Mouse (Mus musculus) lung, adult 18-20 months (tissue): ENCODE results near the gene Capn11.
A peak's percentile ranks its signal among the peaks of the same experiment; 100 is the strongest.

Source experiments
- DNase-seq, 2 experiments: peaks; one replicate each; pipeline ENCODE4 v3.0.0; 2022; ENCODE audit warnings: mixed read lengths in 2 of 2

The Capn11 gene

DNA sequence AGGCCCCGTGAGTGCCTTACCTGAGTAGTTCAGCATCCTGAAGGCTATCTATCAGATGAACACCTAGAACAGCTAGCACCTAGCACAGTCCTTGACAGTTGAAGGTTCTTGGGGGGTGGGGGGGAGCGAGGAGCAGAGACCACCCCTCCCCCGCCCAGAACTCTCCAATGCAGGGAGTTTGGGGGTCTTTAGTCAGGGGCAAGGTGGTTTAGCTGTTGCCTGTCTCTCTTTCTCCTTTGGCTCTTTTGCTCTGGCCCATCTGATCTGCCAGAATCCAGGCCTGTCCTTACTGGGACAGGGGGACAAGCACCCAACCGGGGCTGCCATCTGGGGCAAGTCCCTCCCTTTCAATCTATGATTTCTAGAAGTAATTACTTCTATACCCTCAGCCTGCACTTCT is at the start of gene Capn11:
Gene Capn11 (minus strand): TSS at position 101 of the 400 bp plus-strand sequence.
- DNase-seq = no peak

DNA sequence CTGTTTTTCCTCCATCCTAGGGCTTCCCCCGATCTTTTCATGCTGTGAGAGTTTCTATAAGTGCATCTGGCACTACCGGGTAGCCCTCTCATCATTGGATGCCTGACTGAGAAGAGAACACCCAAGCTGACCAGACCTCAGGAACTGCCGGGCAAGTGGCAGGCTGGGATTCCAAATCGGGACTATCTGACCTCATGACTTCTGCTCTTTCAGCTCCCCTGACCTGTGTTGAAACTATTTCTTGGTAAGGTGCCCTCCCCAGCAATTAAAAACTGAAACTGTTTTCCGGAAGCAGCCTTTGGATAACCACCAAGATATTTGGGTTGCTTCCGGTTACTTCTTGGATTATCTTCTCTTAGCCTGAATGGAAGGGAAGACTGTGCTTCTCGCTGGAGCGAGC is 49.1 kb upstream of the Capn11 start:
- no peak for DNase-seq

DNA sequence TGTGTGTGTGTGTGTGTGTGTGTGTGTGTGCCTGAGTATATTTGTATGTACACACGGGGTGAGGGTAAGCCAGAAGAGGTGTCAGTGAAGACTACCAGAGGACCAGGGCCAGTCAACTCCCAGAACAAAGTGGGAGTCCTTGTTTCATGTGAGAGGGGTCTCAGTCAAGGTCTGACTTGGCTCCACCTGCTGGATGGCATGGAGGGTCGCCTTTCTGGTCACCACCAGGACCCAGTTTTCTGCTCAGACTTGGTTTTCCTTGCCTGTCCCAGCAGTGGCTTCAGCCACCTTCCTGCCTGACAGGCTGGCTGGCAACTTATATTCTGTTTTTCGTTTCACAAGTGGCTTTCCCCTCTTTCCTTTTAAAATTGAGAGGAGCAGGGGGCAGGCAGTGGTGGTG is 48.3 kb upstream of the Capn11 start:
- DNase-seq = no peak

DNA sequence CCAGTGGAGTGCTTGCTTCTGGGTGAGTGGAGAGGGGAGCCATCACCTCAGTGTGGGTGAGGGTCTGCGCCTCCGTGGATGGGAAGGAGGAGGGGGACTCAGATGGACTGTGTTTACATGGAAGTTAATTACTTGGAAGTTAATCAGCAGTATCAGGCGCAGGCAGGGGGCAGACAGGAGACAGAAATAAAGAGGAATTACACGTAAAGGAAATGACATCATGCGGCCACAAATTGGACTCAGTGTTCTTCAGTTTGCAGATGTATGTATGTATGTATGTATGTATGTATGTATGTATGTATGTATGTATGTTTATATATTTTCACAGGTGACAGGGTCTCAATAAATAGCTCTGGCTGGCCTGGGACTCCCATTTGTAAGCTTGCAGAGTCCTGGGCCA is 47.7 kb upstream of the Capn11 start:
- DNase-seq = no peak

DNA sequence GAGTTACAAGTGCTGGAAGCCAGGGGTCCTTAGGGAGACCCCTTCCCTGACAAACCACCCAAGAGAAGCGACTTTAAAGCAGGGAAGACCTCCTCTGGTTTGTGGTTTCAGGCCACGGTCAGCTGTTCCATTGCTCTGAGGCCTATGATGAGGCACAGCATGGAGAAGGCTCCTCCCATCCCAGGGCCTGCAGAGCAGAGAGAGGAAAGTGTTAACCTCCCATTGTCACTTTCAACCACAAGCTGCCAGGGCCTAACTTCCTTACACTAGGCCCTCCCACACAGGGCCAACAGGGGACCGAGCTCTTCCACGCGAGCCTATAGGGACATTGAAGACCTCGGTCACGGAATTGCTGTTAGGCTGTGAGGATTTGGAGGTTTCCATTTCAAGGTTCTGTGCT is 44.1 kb upstream of the Capn11 start:
- DNase-seq = no peak

DNA sequence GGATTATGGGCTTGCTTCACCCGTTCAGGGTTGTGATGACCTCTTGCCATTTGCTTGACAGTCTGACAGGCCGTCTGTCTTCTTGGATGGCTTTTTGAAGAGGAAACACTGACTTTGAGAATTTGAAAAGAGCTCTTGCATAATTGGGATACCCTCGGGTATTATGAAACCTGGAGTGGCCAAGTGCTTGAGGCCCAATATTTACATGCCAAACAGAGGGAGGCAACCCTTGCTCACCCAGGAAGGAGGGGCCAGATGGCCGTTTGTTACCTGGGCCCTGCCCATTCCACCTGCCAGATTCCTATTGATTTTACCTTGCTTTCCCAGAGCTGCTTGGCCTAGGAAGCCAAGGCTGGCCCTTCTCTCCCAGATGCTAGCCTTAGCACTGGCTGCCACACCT is 43.1 kb upstream of the Capn11 start:
- DNase-seq = peak; percentile 84 to 88

DNA sequence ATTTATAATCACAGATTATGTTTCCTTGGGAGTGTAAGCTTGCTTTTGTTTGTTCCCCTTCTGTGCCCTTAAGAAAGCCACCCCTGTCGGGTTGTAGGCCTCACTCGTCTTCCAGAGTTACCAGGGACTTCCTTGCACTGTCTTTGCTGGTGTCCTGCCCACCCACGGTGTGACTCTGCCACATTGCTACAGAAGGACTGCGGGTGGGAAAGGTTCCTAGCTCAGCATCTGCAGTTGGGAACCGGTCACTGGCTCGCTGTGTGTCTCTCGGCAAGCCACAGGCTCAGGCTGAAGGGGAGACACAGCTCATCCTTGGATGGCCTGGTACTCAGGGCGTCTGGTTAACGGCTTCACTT is 42.1 kb upstream of the Capn11 start:
- no peak for DNase-seq

DNA sequence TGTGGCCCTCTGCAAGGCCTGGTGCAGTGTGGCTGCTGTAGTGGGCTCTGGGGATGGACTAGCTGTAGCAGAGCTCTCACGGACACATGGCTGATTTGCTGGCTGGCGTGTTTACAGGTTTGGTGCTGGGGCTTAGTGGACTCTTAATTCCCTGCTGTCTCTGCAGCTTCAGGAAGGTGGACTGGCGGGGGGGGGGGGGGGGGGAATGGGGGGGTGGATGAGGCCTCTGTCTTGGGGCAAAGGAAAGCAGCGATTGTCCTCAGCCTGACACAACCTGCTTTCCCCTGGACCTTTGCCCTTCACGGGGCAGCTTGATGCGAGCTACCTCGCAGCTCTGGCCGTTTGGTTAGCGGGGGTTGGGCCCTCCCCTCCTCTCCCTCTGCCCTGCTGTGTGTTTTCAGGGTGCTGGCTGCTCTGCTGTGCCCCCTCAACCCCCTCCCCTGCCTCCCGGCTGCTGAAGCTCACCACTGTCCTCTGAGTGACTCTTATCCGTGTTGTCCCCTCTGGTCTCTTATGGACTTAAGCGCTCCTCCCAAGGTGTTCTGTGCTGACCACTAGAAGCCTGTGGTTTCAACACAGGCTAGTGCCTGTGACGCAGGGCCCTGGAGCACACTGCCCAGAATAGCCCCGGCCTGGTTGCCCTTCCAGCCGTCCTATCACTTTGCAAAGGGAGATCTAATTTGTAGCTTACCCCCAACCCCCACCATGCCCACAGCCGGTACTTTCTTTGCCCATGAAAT is 41.5 kb upstream of the Capn11 start:
- peak; percentile 79 to 84 for DNase-seq

DNA sequence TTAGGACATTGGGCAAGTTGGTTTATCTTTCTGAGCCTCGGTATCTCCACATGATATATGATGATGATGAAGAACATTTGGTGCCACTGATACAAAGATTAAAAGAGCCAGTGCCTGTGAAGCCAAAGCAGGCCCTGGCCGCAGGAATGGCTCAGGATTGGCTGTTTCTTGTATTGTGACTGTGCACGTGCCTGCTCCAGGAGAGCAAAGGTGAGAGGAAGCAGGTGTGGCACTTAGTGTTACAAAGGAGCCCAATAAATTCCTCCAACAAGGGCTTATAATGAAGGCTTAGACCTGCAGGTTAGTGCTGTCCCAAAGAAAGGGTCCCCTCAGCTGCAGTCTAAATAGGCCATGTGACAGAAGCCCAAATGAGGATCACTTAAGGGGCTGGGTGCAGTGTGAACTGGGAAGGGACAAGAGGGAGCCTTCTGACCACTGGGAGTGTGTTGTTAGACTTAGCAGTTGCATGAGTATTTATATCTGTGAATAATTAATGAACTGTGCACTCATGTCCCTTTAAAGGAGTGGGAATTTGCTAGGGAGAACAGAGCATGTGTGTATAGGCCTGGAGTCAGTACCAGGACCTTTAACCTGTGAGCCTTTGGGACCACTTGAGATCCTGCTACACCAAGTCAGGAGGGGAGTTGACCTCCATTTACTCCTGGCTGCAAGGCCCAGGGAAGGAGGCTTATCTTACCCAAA is 40.1 kb upstream of the Capn11 start:
- DNase-seq = peak in 1 of 2 experiments; percentile 24

DNA sequence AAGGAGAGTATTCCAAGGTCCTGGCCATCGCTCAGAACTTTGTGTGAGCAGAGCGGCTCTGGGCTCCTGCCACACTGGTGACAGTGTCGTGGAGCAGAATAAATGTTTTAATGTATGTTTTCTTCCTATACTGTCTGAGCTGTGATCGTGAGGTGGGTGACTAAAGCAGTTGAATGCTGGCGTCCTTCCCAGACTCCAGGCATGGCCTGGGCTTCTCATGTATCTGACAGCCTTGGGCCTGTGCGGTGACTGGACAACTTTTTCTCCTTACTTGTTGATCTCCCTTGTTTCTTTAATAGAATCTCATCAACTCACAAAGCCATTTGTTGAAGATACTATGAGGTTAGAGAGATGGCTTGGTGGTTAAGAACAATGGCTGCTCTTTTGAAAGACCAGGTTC is 39.2 kb upstream of the Capn11 start:
- DNase-seq = no peak

DNA sequence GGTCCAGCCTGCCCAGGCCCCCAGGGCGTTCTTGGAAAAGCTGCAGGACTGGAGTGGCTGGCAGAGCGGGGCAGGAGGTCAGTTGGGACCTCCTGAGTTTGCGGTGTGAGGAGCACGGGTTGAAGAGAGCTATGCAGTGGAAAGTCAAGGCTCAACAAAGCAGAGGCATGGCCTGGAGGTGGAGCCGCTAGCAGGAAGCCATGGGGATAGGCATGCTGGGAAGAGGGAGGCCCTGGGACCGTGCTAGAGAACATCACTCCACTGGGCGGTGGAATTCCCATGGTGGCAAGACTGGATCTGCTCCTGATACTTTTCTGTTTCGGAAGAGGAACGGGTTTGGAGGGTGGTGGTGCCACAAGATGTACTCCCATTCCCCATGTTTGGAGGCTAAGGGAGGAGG is 37.9 kb upstream of the Capn11 start:
- DNase-seq = no peak

DNA sequence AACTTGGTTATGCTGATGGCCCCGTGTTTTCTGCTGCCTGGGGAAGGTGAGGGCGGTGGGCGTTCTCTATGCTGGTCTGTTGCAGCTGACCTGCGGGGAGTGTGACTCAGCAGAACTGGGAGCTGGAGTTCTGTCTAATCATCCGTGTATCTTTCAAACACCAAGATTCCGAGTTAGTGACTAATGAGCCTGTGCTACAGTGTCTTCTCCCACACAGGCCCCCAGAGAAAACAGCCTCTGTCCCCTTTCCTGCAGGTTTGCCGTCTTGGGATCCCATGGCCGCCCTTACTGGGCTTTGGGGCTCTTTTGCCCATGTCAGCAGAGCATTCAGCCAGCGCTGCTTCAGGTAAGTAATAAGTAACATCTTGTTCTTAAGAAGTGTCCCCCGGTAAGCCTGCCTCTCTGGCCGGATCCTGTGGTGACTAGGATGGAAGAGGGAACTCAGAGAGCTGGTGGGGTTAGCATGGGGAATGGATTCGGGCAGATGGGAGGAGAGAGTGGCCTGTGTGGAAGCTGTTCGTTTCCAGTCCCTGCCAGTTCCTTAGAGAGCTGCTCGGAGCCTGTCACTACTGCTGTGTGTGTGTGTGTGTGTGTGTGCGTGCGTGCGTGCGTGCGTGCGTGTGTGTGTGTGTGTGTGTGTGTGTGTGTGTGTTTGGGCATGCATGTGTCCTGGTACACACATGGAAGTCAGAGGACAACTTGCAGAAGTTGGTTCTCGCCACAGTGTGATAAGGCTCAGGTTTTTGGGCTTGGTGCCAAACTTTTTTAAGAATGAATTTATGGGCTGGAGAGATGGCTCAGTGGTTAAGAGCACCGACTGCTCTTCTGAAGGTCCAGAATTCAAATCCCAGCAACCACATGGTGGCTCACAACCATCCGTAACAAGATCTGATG is 36.3 kb upstream of the Capn11 start:
- DNase-seq = peak; percentile 28 to 31

DNA sequence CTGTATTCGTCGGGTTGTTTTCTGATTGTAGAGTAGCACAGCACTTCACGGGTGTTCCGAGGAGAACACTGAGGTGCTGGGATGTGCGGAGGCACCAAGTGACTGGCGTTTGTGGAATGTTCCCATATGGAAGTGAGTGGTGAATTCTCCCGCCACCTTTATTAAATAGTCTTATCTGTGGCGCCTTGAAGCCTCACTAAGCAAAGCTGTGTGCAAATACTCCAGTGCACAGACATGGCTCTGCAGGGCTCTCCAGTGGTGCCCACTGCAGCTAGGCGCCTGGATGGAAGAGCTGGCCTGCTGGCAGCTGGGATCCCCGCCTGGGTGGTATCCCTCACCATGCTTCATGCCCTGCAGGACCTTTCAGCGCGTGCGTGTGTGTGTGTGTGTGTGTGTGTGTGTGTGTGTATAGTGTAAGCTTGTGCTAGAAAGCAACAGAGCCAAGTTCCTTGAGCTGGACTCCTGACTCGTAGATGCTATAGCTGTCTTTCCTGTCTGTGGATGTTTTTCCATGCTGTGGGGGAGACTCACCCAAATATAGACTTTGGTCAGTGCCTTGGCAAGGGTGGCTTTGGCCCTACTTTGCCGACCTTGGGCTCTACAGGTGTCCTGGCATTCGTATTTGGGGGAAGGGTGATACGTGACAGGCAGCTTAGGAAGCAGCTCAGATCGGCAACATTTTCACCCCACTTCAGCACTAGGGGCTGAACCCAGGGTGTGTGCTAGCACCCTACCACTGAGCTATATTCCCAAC is 34.9 kb upstream of the Capn11 start:
- DNase-seq = peak; percentile 43 to 65

DNA sequence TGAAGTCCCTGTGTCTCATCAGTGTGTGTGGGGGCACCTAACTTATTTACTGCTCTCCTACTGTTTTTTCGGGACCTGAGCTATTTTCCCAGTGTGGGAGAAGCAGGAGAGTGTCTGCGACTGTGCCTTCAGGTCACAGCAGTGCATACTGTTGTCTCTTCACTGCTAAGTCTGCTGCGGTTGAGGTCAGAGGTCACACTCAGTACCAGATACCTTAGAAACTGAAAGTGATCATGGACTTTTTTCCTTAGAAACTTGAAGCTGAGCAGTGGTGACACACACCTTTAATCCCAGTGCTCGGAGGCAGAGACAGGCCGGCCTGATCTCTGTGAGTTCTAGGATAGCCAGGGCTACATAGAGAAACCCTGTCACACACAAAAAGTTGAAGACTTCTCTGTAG is 33.0 kb upstream of the Capn11 start:
- DNase-seq = no peak

DNA sequence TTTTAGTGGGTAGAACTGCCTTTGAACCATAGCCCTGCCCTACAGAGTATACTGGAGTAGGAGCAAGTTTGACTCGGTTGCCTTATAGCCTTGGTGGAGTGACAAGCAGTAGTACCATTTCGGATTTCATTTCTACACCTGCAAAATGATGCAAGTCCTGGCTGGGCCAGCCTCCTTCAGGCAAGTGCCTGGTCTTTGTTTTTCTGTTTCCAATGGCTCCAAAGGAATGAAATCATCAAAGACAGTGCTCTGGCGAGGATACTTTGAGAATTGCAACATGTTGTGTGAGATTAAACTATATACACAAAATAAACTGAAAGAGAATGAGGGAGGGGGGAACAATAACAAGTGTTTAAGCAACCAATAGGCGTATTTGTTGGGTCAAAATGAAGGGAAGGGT is 30.9 kb upstream of the Capn11 start:
- peak in 1 of 2 experiments; percentile 41 for DNase-seq

DNA sequence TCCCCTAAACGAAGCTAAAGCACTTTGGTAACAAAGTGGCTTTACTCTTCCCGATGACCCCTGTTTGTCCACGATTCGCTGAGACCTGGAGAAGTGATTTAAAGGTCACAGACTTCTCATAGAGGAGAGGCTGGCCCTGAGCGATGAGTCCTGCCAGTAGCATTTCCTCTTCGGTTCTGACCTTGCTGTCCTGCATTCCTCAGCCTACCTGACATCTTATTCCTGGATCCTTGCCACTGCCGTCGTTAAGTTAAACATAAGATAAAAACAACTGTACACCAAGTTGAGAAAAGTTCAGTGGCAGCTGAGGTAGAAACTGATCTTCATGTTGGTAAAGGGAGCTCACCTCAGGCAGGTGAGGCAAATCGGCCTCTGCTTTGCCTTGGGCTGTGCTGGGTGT is 30.0 kb upstream of the Capn11 start:
- DNase-seq = peak; percentile 37 to 62

DNA sequence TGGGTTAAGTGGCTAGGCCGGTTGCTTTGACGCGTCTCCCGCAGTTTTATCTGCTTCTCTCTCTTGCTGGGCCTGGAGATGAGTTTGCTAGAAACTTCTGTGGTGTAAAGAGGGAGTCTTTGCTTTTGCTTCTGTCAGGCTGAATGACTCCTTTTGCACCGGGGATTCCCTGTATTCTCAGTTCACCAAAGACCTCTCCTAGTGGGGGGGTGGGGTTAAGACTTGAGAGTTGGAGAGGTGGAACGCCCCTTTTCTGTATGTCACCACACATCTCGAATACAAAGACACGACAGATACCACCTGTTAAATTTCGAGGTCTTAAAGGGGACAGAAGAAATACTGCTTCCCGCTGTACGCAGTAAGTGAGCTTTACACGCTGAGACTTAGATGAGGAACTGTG is 27.6 kb upstream of the Capn11 start, which contains the start of gene Tmem63b:
Gene Tmem63b (minus strand): TSS at position 190 of the 400 bp plus-strand sequence.
- DNase-seq = no peak

DNA sequence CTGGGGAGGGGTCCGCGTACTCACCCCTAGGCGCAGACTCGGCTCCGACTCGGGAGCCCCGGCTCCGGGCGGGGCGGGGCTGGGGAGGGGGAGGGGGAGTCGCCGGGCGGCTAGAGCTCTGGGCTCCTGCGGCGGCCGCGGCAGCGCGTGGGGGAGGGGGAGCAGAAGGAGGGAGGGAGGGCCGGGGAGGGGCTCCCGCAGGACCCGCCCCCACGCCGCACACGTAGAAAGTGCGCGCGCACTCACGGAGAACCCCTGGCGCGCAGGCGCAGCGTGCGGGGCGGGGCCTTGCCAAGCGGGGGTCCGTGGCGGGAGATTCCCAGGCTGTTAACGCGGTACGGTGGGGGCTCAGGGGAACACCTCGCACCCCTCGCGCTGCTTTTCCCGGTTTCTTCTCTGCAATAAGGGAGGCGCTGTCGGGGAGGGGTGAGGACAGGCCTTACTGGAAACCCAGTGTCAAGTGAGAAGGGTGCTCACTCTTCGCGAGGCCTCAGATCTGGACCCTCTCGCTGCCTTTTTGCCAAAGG is 27.0 kb upstream of the Capn11 start, which contains the start of gene Mrpl14:
Gene Mrpl14 (plus strand): TSS at position 230 of the 527 bp plus-strand sequence.
- DNase-seq = peak; percentile 86 to 91

DNA sequence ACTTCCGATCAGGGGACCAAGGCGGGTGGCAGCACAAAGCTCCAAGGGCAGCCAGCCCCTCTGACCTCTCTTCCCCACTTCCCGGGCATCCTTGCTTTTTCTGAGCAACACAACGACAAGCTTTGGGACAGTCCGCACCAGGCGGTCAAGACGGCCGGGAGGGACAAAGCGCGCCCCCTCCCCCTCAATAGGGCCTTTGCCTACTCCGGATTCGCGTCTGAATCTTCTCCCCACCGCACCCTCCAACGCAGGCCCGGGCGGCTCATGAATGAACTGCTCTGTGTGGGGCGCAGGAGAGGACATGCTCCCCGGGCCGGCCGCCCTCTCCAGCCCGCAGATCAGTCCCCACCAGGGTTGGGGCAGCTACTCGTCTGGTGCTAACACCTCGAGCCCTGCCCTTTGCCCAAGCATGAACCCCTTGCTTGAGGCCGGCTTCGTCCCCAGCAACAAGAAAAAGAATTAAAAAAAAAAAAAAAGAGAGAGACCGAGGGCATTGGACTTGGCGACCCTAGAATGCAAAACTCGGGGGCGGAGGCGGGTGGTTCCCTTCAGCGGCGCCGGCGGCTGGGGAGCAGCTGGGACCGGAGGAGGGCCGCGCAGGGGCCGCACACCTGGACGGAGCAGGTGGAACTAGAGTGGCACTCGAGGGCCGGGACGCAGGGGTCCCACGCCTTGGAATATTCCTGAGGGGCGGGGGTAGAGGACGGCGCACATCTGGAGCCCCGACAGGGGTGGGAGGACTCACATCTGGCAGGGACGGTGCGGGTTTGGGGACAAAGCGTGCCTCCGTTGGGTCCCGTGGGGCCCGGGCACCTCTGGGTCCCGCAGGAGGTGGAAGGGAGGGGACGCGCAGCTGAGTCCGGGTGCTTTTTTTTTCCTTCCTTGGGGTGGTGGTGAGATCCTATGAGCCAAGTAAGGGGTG is 26.3 kb upstream of the Capn11 start:
- DNase-seq = peak; percentile 40 to 42

DNA sequence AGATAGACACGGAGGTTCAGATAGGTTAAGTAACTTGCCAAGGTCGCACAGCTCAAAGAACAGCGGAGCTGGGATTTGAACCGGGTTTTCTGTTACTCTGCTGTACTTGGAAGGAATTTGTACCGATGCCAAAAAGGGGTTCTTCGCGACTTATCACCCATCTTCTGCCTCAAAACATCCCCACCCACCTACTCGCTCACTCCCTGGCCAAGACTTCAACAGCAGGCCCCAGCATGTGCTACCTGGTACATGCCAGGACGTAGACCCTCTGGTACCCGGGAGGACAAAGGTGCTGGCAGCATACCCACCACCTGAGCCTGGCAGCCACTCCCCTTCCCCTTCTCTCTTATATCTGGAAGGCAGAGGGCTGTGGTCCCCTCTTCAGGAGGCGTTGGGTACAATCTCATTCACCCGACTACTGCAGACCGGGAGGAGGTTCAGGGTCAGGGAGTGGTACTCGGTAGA is 25.6 kb upstream of the Capn11 start:
- DNase-seq = no peak

DNA sequence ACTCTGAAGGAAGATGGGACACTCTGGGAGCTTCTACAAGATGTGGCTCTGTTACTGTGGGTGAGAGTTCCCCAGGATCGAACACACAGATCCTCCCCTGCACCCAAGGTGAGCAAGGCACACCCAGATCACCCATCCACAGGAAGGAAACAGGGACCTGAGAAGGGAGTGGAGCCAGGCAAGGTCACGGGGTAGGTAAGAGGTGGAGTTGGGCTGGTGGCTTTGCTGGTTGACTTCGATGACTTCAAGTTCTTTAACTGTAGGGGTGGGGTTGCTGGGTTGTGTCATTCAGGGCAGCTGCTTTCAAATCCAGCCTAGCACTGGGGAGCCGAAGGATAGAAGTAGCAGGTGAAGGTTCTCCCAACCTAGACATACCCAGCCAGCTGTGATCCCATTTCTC is 23.7 kb upstream of the Capn11 start:
- peak; percentile 32 to 52 for DNase-seq
